Mouse (Mus musculus): ENCODE data around the gene Cc2d2a.

DNA sequence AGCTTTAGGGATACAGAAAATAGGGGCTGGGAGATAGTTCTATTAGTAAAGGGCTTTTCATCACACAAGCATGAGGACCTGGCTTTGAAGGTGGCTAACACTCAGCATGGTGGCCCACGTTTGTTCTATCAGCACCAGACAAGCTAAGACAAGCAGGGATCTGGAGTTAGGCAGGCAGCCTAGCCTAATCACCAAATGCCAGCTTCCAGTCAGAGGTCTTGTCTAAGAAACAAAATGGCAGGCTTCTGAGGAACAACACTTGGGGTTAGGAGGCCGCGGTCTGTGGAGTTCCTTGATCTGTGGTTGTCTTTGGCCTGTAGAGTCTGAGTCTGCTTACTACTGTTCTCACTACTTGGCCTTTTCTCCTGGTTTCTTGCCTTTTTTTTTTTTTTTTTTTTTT, 648 bp upstream of the Cc2d2a start:
- no peak for TF ChIP-seq CTCF (IDR thresholded peaks at IDR 0.05; ENCODE audit: insufficient read depth, low read depth, low read length)
- TF ChIP-seq POLR2A (IDR thresholded peaks at IDR 0.05; ENCODE audit: insufficient read depth, low read depth, low read length), result no peak

Data from olfactory bulb, adult 2 months (tissue).